Mouse (Mus musculus): ENCODE results near the gene Srm.

Srm gene

GRCm38 (mm10) chr4:148591171-148591630 is at the start of gene Srm:
Gene Srm, plus strand, starts transcription at chr4:148591503.
- DNase-seq (ENCODE audit: low read depth in 1 of 2, low spot score in 2 of 2) = peak; percentile 81 to 88

GRCm38 (mm10) chr4:148549106-148549505 is 42.2 kb upstream of the Srm start:
- no peak for DNase-seq (ENCODE audit: low read depth in 1 of 2, low spot score in 2 of 2)

- DNase-seq (ENCODE audit: low read depth in 1 of 2, low spot score in 2 of 2) = no peak
These were observed 33.5 kb upstream of the Srm start for GRCm38 (mm10) chr4:148557766-148558165.

GRCm38 (mm10) chr4:148558297-148559000 is 32.9 kb upstream of the Srm start, which contains the start of gene Exosc10:
Gene Exosc10, plus strand, starts transcription at chr4:148558429.
- peak; percentile 46 to 81 for DNase-seq (ENCODE audit: low read depth in 1 of 2, low spot score in 2 of 2)

- no peak for DNase-seq (ENCODE audit: low read depth in 1 of 2, low spot score in 2 of 2)
These were observed 28.6 kb upstream of the Srm start for GRCm38 (mm10) chr4:148562676-148563075.

GRCm38 (mm10) chr4:148563595-148563994 is 27.7 kb upstream of the Srm start:
- DNase-seq (ENCODE audit: low read depth in 1 of 2, low spot score in 2 of 2) = no peak

- no peak for DNase-seq (ENCODE audit: low read depth in 1 of 2, low spot score in 2 of 2)
These were observed 21.2 kb upstream of the Srm start for GRCm38 (mm10) chr4:148570138-148570537.

GRCm38 (mm10) chr4:148570693-148571295 is 20.5 kb upstream of the Srm start:
- no peak for DNase-seq (ENCODE audit: low read depth in 1 of 2, low spot score in 2 of 2)

GRCm38 (mm10) chr4:148573222-148573621 is 18.1 kb upstream of the Srm start:
- no peak for DNase-seq (ENCODE audit: low read depth in 1 of 2, low spot score in 2 of 2)

GRCm38 (mm10) chr4:148580765-148581164 is 10.5 kb upstream of the Srm start:
- no peak for DNase-seq (ENCODE audit: low read depth in 1 of 2, low spot score in 2 of 2)

GRCm38 (mm10) chr4:148581422-148581821 is 9.9 kb upstream of the Srm start:
- DNase-seq (ENCODE audit: low read depth in 1 of 2, low spot score in 2 of 2) = no peak

- DNase-seq (ENCODE audit: low read depth in 1 of 2, low spot score in 2 of 2) = no peak
These were observed 8.0 kb upstream of the Srm start for GRCm38 (mm10) chr4:148583257-148583656.

GRCm38 (mm10) chr4:148586648-148587047 is 4.7 kb upstream of the Srm start:
- DNase-seq (ENCODE audit: low read depth in 1 of 2, low spot score in 2 of 2) = no peak

- DNase-seq (ENCODE audit: low read depth in 1 of 2, low spot score in 2 of 2) = no peak
These were observed 2.5 kb upstream of the Srm start for GRCm38 (mm10) chr4:148588793-148589192.

- no peak for DNase-seq (ENCODE audit: low read depth in 1 of 2, low spot score in 2 of 2)
These were observed 1.7 kb upstream of the Srm start for GRCm38 (mm10) chr4:148589565-148589964.

GRCm38 (mm10) chr4:148590421-148591170 is 707 bp upstream of the Srm start:
- no peak for DNase-seq (ENCODE audit: low read depth in 1 of 2, low spot score in 2 of 2)

GRCm38 (mm10) chr4:148591637-148592380 is 506 bp downstream of the Srm start:
- DNase-seq (ENCODE audit: low read depth in 1 of 2, low spot score in 2 of 2) = no peak

GRCm38 (mm10) chr4:148593996-148594395 is 2.7 kb downstream of the Srm start:
- DNase-seq (ENCODE audit: low read depth in 1 of 2, low spot score in 2 of 2) = no peak

- DNase-seq (ENCODE audit: low read depth in 1 of 2, low spot score in 2 of 2) = no peak
These were observed 4.6 kb downstream of the Srm start for GRCm38 (mm10) chr4:148595916-148596315.

GRCm38 (mm10) chr4:148596731-148597130 is 5.4 kb downstream of the Srm start:
- DNase-seq (ENCODE audit: low read depth in 1 of 2, low spot score in 2 of 2) = no peak

- no peak for DNase-seq (ENCODE audit: low read depth in 1 of 2, low spot score in 2 of 2)
These were observed 7.5 kb downstream of the Srm start for GRCm38 (mm10) chr4:148598826-148599225.
